25 mouse cellular contexts compared by ENCODE assay signal in genomic region chr1:119867300-119867699, GRCm38 (mm10). TPM values are rescaled to one million over a fixed set of nuclear protein-coding genes. Genes with fewer than 3 reads are reported as not detected.
DNase-seq lines count a peak whose midpoint lies in the region; ATAC-seq and TF ChIP-seq lines count a peak whose summit lies in the region.
"Had no signal": no experiment of that assay in that cellular context is flagged by ENCODE, and none has a peak within 500 bp of the region (broad histone marks: within the 10 kb centered on the region; RNA-seq: fewer than 3 reads in every experiment).

No protein-coding gene starts in this region.

- H3K36me3 ChIP-seq in heart, postnatal 0 days (replicated peaks; ENCODE audit: control insufficient read depth, insufficient read depth, low read length), result no peaks in the 10 kb centered on the region
- H3K36me3 ChIP-seq in lung, embryonic 14.5 days (ENCODE audit: insufficient read depth), result no peaks in the 10 kb centered on the region
- no peaks in the 10 kb centered on the region for H3K36me3 ChIP-seq in lung, postnatal 0 days (ENCODE audit: insufficient read depth, low read length)
- no peaks in the 10 kb centered on the region for H3K36me3 ChIP-seq in stomach, embryonic 16.5 days (ENCODE audit: control insufficient read depth, insufficient read depth, low read length)
- no peaks in the 10 kb centered on the region for H3K36me3 ChIP-seq in stomach, postnatal 0 days (ENCODE audit: control insufficient read depth, insufficient read depth, low read length)
- H3K36me3 ChIP-seq: forebrain, embryonic 10.5 days had no signal

- DNase-seq in heart, postnatal 0 days (ENCODE audit: low spot score), result no peak
- DNase-seq in heart, adult 18-20 months, result no peak
- DNase-seq in lung, embryonic 14.5 days, result peak; percentile 17
- no peak for DNase-seq in lung, postnatal 4 days
- DNase-seq in lung, postnatal 0 days (ENCODE audit: low spot score), result no peak
- no peak for DNase-seq in lung, adult 18-20 months
- no peak for DNase-seq in stomach, postnatal 0 days (ENCODE audit: low spot score)
- DNase-seq: adrenal gland, adult 8-10 months; adrenal gland, postnatal 25 days; cerebellum, adult 11-12 months; cerebellum, adult 8-10 months; cerebellum, postnatal 10 days; cerebellum, postnatal 36 days; embryo, embryonic 11 days; gastrocnemius, postnatal 10 days; gastrocnemius, postnatal 36 days; heart, postnatal 10 days; heart, postnatal 36 days had no signal

- 55% methylated on average over 2 of the region's 2 CpGs for WGBS in heart, postnatal 0 days
- WGBS in lung, embryonic 14.5 days, result 51% methylated on average over 2 of the region's 2 CpGs
- WGBS in lung, postnatal 0 days, result 34% methylated on average over 2 of the region's 2 CpGs
- WGBS in stomach, embryonic 16.5 days, result 55% methylated on average over 2 of the region's 2 CpGs
- 64% methylated on average over 2 of the region's 2 CpGs for WGBS in stomach, postnatal 0 days

- H3K4me2 ChIP-seq in heart, postnatal 0 days (ENCODE audit: low read depth, low read length), result no peak overlapping the region
- H3K4me2 ChIP-seq in lung, embryonic 14.5 days, result no peak overlapping the region
- H3K4me2 ChIP-seq in lung, postnatal 0 days (replicated peaks; ENCODE audit: low read depth, low read length), result no peak overlapping the region
- H3K4me2 ChIP-seq in stomach, embryonic 16.5 days (ENCODE audit: low read depth, low read length), result no peak overlapping the region
- no peak overlapping the region for H3K4me2 ChIP-seq in stomach, postnatal 0 days (replicated peaks; ENCODE audit: low read depth)
- H3K4me2 ChIP-seq: forebrain, embryonic 13.5 days; heart, embryonic 11.5 days; hindbrain, embryonic 14.5 days had no signal

- no peak for ATAC-seq in heart, postnatal 0 days (ENCODE audit: insufficient read depth, low read depth)
- ATAC-seq in lung, embryonic 14.5 days (ENCODE audit: insufficient read depth), result no peak
- ATAC-seq in lung, postnatal 0 days, result peak; percentile 28; the same call in 1 of the 2 replicates
- no peak for ATAC-seq in stomach, embryonic 16.5 days (ENCODE audit: insufficient read depth, low FRiP score)
- ATAC-seq in stomach, postnatal 0 days (ENCODE audit: low FRiP score, low TSS enrichment), result no peak
- ATAC-seq: activated CD4-positive, CD25-positive, alpha-beta regulatory T cell, adult 4 months; forebrain, embryonic 13.5 days; forebrain, embryonic 16.5 days had no signal

- no peaks in the 10 kb centered on the region for H3K9me3 ChIP-seq in heart, postnatal 0 days (replicated peaks; ENCODE audit: control insufficient read depth, low read length)
- H3K9me3 ChIP-seq in lung, embryonic 14.5 days (ENCODE audit: low read depth, low read length), result no peaks in the 10 kb centered on the region
- H3K9me3 ChIP-seq in lung, postnatal 0 days (ENCODE audit: low read length), result no peaks in the 10 kb centered on the region
- H3K9me3 ChIP-seq in stomach, embryonic 16.5 days (replicated peaks; ENCODE audit: control insufficient read depth, low read length), result no peaks in the 10 kb centered on the region
- no peaks in the 10 kb centered on the region for H3K9me3 ChIP-seq in stomach, postnatal 0 days (ENCODE audit: control insufficient read depth, low read length)
- H3K9me3 ChIP-seq: forebrain, embryonic 13.5 days had no signal

- no peak overlapping the region for H3K4me3 ChIP-seq in heart, postnatal 0 days (ENCODE audit: low read depth, low read length)
- no peak overlapping the region for H3K4me3 ChIP-seq in lung, embryonic 14.5 days (ENCODE audit: low read depth, low read length)
- H3K4me3 ChIP-seq in lung, postnatal 0 days (ENCODE audit: low read depth, low read length), result no peak overlapping the region
- H3K4me3 ChIP-seq in stomach, embryonic 16.5 days (replicated peaks; ENCODE audit: low read length), result no peak overlapping the region
- no peak overlapping the region for H3K4me3 ChIP-seq in stomach, postnatal 0 days (ENCODE audit: low read depth, low read length)
- H3K4me3 ChIP-seq: forebrain, embryonic 10.5 days; forebrain, embryonic 13.5 days had no signal

- no peak overlapping the region for H3K9ac ChIP-seq in heart, postnatal 0 days (replicated peaks; ENCODE audit: low read depth, low read length)
- no peak overlapping the region for H3K9ac ChIP-seq in lung, embryonic 14.5 days
- H3K9ac ChIP-seq in lung, postnatal 0 days (replicated peaks; ENCODE audit: low read depth), result no peak overlapping the region
- no peak overlapping the region for H3K9ac ChIP-seq in stomach, embryonic 16.5 days (ENCODE audit: low read length)
- H3K9ac ChIP-seq in stomach, postnatal 0 days (ENCODE audit: low read length), result no peak overlapping the region
- H3K9ac ChIP-seq: forebrain, embryonic 13.5 days; hindbrain, embryonic 14.5 days had no signal

- TF ChIP-seq EP300 in heart, postnatal 0 days (IDR thresholded peaks at IDR 0.05; ENCODE audit: low read depth), result no peak
- peak; percentile 55; the same call in 1 of the 2 replicates for TF ChIP-seq EP300 in lung, postnatal 0 days (IDR thresholded peaks at IDR 0.05)
- no peak for TF ChIP-seq EP300 in stomach, postnatal 0 days (optimal IDR thresholded peaks at IDR 0.05)

- H3K27ac ChIP-seq in heart, postnatal 0 days (ENCODE audit: low read depth), result 0 out of 2 replicates have a peak overlapping the region, but pooled peaks have one; percentile 38
- H3K27ac ChIP-seq in lung, embryonic 14.5 days (ENCODE audit: low read depth), result no peak overlapping the region
- no peak overlapping the region for H3K27ac ChIP-seq in lung, postnatal 0 days (ENCODE audit: low read length)
- peak overlapping the region; percentile 3; the same call in 1 of the 2 replicates for H3K27ac ChIP-seq in stomach, embryonic 16.5 days (ENCODE audit: low read length)
- H3K27ac ChIP-seq in stomach, postnatal 0 days (replicated peaks), result no peak overlapping the region
- H3K27ac ChIP-seq: forebrain, embryonic 10.5 days; forebrain, embryonic 13.5 days; hindbrain, embryonic 14.5 days had no signal

- no peaks in the 10 kb centered on the region for H3K4me1 ChIP-seq in heart, postnatal 0 days (ENCODE audit: control insufficient read depth, insufficient read depth)
- H3K4me1 ChIP-seq in lung, embryonic 14.5 days (ENCODE audit: insufficient read depth), result no peaks in the 10 kb centered on the region
- H3K4me1 ChIP-seq in lung, postnatal 0 days (ENCODE audit: insufficient read depth, low read depth, low read length), result no peaks in the 10 kb centered on the region
- H3K4me1 ChIP-seq in stomach, embryonic 16.5 days (ENCODE audit: control insufficient read depth, insufficient read depth, low read length), result peaks cover 6% of the 10 kb centered on the region; the same call in 1 of the 2 replicates
- H3K4me1 ChIP-seq in stomach, postnatal 0 days (replicated peaks; ENCODE audit: control insufficient read depth, insufficient read depth), result no peaks in the 10 kb centered on the region

- no peak for TF ChIP-seq CTCF in heart, postnatal 0 days (IDR thresholded peaks at IDR 0.05; ENCODE audit: low read depth)
- TF ChIP-seq CTCF in lung, embryonic 14.5 days (IDR thresholded peaks at IDR 0.05; ENCODE audit: low read depth), result no peak
- TF ChIP-seq CTCF in lung, postnatal 0 days (IDR thresholded peaks at IDR 0.05), result no peak
- TF ChIP-seq CTCF in stomach, postnatal 0 days (IDR thresholded peaks at IDR 0.05; ENCODE audit: low read depth), result no peak

- H3K27me3 ChIP-seq in heart, postnatal 0 days (ENCODE audit: control insufficient read depth, insufficient read depth, low read length), result no peaks in the 10 kb centered on the region
- H3K27me3 ChIP-seq in lung, embryonic 14.5 days (ENCODE audit: insufficient read depth, low read length), result no peaks in the 10 kb centered on the region
- H3K27me3 ChIP-seq in lung, postnatal 0 days (replicated peaks; ENCODE audit: insufficient read depth, low read length), result no peaks in the 10 kb centered on the region
- H3K27me3 ChIP-seq in stomach, embryonic 16.5 days (ENCODE audit: control insufficient read depth, insufficient read depth, low read length), result no peaks in the 10 kb centered on the region
- no peaks in the 10 kb centered on the region for H3K27me3 ChIP-seq in stomach, postnatal 0 days (ENCODE audit: control insufficient read depth, insufficient read depth, low read length)
- H3K27me3 ChIP-seq: forebrain, embryonic 13.5 days had no signal

RNA-seq across cellular contexts. Expression of gene Ptpn4, which starts 29.9 kb away (rescaled TPM):
- 14.0 and 16.7 TPM in 2 replicates for total RNA-seq in heart, postnatal 0 days (2014; rRNA removed; ENCODE audit: low replicate concordance)
- polyA plus RNA-seq in heart, postnatal 0 days (2015; fragmentation: Nextera tagmentation; extraction: Ambion mirVana), result 3.2 and 4.1 TPM in 2 replicates
- total RNA-seq in heart, adult 18-20 months (2021), result 10 to 100 TPM; 28.1 to 30.2 TPM
- polyA plus RNA-seq in lung, embryonic 14.5 days (2014; fragmentation: Nextera tagmentation; extraction: Ambion mirVana), result 13.9 and 15.7 TPM in 2 replicates
- 4.8 and 6.8 TPM in 2 replicates for polyA plus RNA-seq in lung, postnatal 0 days (2015; fragmentation: Nextera tagmentation; extraction: Ambion mirVana)
- polyA plus RNA-seq in stomach, embryonic 16.5 days (2015; fragmentation: Nextera tagmentation; extraction: Ambion mirVana), result 2.7 and 3.8 TPM in 2 replicates
- 2.6 and 2.9 TPM in 2 replicates for polyA plus RNA-seq in stomach, postnatal 0 days (2015; fragmentation: Nextera tagmentation; extraction: Ambion mirVana)

RNA-seq across cellular contexts. Expression of gene Tmem177, which starts 45.7 kb away (rescaled TPM):
- 9.4 and 11.3 TPM in 2 replicates for total RNA-seq in heart, postnatal 0 days (2014; rRNA removed; ENCODE audit: low replicate concordance)
- 5.3 and 6.6 TPM in 2 replicates for polyA plus RNA-seq in heart, postnatal 0 days (2015; fragmentation: Nextera tagmentation; extraction: Ambion mirVana)
- 10 to 100 TPM in 1 of 2 experiments, 1 to 10 TPM in 1; 9.9 to 10.7 TPM for total RNA-seq in heart, adult 18-20 months (2021)
- 6.4 and 8.4 TPM in 2 replicates for polyA plus RNA-seq in lung, embryonic 14.5 days (2014; fragmentation: Nextera tagmentation; extraction: Ambion mirVana)
- 3.4 and 4.5 TPM in 2 replicates for polyA plus RNA-seq in lung, postnatal 0 days (2015; fragmentation: Nextera tagmentation; extraction: Ambion mirVana)
- 5.6 and 5.8 TPM in 2 replicates for polyA plus RNA-seq in stomach, embryonic 16.5 days (2015; fragmentation: Nextera tagmentation; extraction: Ambion mirVana)
- polyA plus RNA-seq in stomach, postnatal 0 days (2015; fragmentation: Nextera tagmentation; extraction: Ambion mirVana), result 4.2 TPM in 2 replicates

Comparison
In these comparisons a context has a peak if more than half of its experiments do, and no peak if none do; other contexts are left out.
1. H3K27ac ChIP-seq: peak in heart, postnatal 0 days (single experiment) and stomach, embryonic 16.5 days (single experiment); none in lung, embryonic 14.5 days (single experiment), lung, postnatal 0 days (single experiment) and stomach, postnatal 0 days (single experiment).